ENCODE assay signal across 8 mouse cellular contexts in the genomic region with DNA sequence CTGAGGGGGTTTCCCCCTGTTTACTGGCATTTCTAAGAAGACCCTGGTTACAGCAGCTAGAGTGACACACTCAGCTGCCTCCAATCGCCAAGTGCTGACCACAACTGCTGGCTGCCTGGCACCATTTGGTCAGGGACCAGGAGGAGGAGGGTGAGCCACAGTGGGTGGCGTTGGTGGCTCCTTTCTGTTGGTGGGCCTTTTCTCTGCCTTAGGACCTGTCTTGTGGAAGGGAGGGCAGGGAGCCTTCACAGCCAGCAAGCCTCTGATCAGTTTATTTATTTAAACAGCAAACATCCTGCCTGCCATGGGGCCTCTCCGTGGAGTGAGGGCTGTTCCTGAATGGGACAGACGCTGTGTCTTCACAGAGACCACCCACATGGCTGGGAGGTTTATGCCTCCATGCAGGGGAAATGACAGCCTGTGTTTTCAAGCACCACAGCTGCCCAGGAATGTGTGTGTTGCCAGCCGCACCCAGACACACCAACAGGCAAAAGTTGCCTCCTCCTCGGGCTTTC.
DNase-seq lines count a peak whose midpoint lies in the region; ATAC-seq and TF ChIP-seq lines count a peak whose summit lies in the region.

No protein-coding gene starts in this region.

- 7% methylated on average over 6 of the region's 6 CpGs for WGBS in lung, embryonic 14.5 days
- WGBS in lung, adult 2 months = 19% methylated on average over 6 of the region's 6 CpGs
- WGBS in embryonic facial prominence, embryonic 13.5 days = 3% methylated on average over 6 of the region's 6 CpGs
- WGBS in lung, embryonic 15.5 days = 4% methylated on average over 6 of the region's 6 CpGs
- 11% methylated on average over 6 of the region's 6 CpGs for WGBS in stomach, embryonic 15.5 days

- TF ChIP-seq POLR2A in lung, adult 2 months (IDR thresholded peaks at IDR 0.05; ENCODE audit: borderline replicate concordance, extremely low read depth, low read depth, low read length) = no peak

- H3K4me3 ChIP-seq in lung, embryonic 14.5 days (ENCODE audit: low read depth, low read length) = no peak overlapping the region
- no peak overlapping the region for H3K4me3 ChIP-seq in lung, adult 2 months (replicated peaks; ENCODE audit: extremely low read depth, low read depth, low read length)
- no peak overlapping the region for H3K4me3 ChIP-seq in embryonic facial prominence, embryonic 13.5 days
- no peak overlapping the region for H3K4me3 ChIP-seq in lung, embryonic 15.5 days
- H3K4me3 ChIP-seq in stomach, embryonic 15.5 days (replicated peaks) = no peak overlapping the region
- no peak overlapping the region for H3K4me3 ChIP-seq in layer of hippocampus, adult 2 months

- H3K36me3 ChIP-seq in lung, embryonic 14.5 days (ENCODE audit: insufficient read depth) = no peaks in the 10 kb centered on the region
- no peaks in the 10 kb centered on the region for H3K36me3 ChIP-seq in embryonic facial prominence, embryonic 13.5 days
- no peaks in the 10 kb centered on the region for H3K36me3 ChIP-seq in lung, embryonic 15.5 days
- no peaks in the 10 kb centered on the region for H3K36me3 ChIP-seq in stomach, embryonic 15.5 days

- H3K9me3 ChIP-seq in lung, embryonic 14.5 days (ENCODE audit: low read depth, low read length) = no peaks in the 10 kb centered on the region
- H3K9me3 ChIP-seq in embryonic facial prominence, embryonic 13.5 days = no peaks in the 10 kb centered on the region
- no peaks in the 10 kb centered on the region for H3K9me3 ChIP-seq in lung, embryonic 15.5 days
- no peaks in the 10 kb centered on the region for H3K9me3 ChIP-seq in stomach, embryonic 15.5 days

- H3K4me2 ChIP-seq in lung, embryonic 14.5 days = peak overlapping the region; percentile 15; the same call in 1 of the 2 replicates
- peak overlapping the region; percentile 7; the same call in 1 of the 2 replicates for H3K4me2 ChIP-seq in embryonic facial prominence, embryonic 13.5 days
- H3K4me2 ChIP-seq in lung, embryonic 15.5 days = no peak overlapping the region
- H3K4me2 ChIP-seq in stomach, embryonic 15.5 days = no peak overlapping the region

- peak overlapping the region; percentile 85 for H3K27ac ChIP-seq in lung, embryonic 14.5 days (ENCODE audit: low read depth)
- H3K27ac ChIP-seq in embryonic facial prominence, embryonic 13.5 days = peak overlapping the region; percentile 89
- H3K27ac ChIP-seq in lung, embryonic 15.5 days = peak overlapping the region; percentile 81
- H3K27ac ChIP-seq in stomach, embryonic 15.5 days = peak overlapping the region; percentile 78
- H3K27ac ChIP-seq in layer of hippocampus, adult 2 months = no peak overlapping the region

- no peaks in the 10 kb centered on the region for H3K27me3 ChIP-seq in lung, embryonic 14.5 days (ENCODE audit: insufficient read depth, low read length)
- no peaks in the 10 kb centered on the region for H3K27me3 ChIP-seq in embryonic facial prominence, embryonic 13.5 days
- H3K27me3 ChIP-seq in lung, embryonic 15.5 days = no peaks in the 10 kb centered on the region
- no peaks in the 10 kb centered on the region for H3K27me3 ChIP-seq in stomach, embryonic 15.5 days (replicated peaks)

- TF ChIP-seq CTCF in lung, embryonic 14.5 days (IDR thresholded peaks at IDR 0.05; ENCODE audit: low read depth) = no peak
- TF ChIP-seq CTCF in lung, adult 2 months (IDR thresholded peaks at IDR 0.05; ENCODE audit: insufficient read depth, low read length) = no peak
- no peak for TF ChIP-seq CTCF in layer of hippocampus, adult 2 months (conservative IDR thresholded peaks at IDR 0.05)

- peak; percentile 94 for ATAC-seq in lung, embryonic 14.5 days (ENCODE audit: insufficient read depth)
- peak; percentile 80; the same call in 1 of the 2 replicates for ATAC-seq in embryonic facial prominence, embryonic 13.5 days (ENCODE audit: insufficient number of reproducible peaks, insufficient read depth, low FRiP score, low TSS enrichment, low read depth)
- ATAC-seq in lung, embryonic 15.5 days (ENCODE audit: borderline replicate concordance, extremely low read depth, low FRiP score, low TSS enrichment) = peak; percentile 88
- peak; percentile 53; the same call in 1 of the 2 replicates for ATAC-seq in stomach, embryonic 15.5 days (ENCODE audit: insufficient read depth, low FRiP score, low read depth)
- no peak for ATAC-seq in megakaryocyte, adult 5-6 weeks (ENCODE audit: poor library complexity, severe bottlenecking)

- H3K4me1 ChIP-seq in lung, embryonic 14.5 days (ENCODE audit: insufficient read depth) = peaks cover 31% of the 10 kb centered on the region
- H3K4me1 ChIP-seq in lung, adult 2 months (ENCODE audit: control insufficient read depth, insufficient read depth, low read length) = no peaks in the 10 kb centered on the region
- H3K4me1 ChIP-seq in embryonic facial prominence, embryonic 13.5 days = peaks cover 23% of the 10 kb centered on the region
- peaks cover 55% of the 10 kb centered on the region for H3K4me1 ChIP-seq in lung, embryonic 15.5 days
- H3K4me1 ChIP-seq in stomach, embryonic 15.5 days = peaks cover 11% of the 10 kb centered on the region

- H3K9ac ChIP-seq in lung, embryonic 14.5 days = peak overlapping the region; percentile 20
- H3K9ac ChIP-seq in embryonic facial prominence, embryonic 13.5 days = 0 out of 2 replicates have a peak overlapping the region, but pooled peaks have one; percentile 21
- no peak overlapping the region for H3K9ac ChIP-seq in lung, embryonic 15.5 days
- H3K9ac ChIP-seq in stomach, embryonic 15.5 days = no peak overlapping the region

- peak; percentile 95 for DNase-seq in lung, embryonic 14.5 days
- DNase-seq in lung, adult 2 months = no peak
- DNase-seq in T-cell, adult 2 months (ENCODE audit: low spot score) = no peak
- DNase-seq in layer of hippocampus, adult 2 months (ENCODE audit: low spot score in 2 of 2) = no peak

Comparison
In these comparisons a context has a peak if more than half of its experiments do, and no peak if none do; other contexts are left out.
1. H3K4me2 ChIP-seq: peak in lung, embryonic 14.5 days (single experiment) and embryonic facial prominence, embryonic 13.5 days (single experiment); none in lung, embryonic 15.5 days (single experiment) and stomach, embryonic 15.5 days (single experiment).
2. H3K9ac ChIP-seq: peak in lung, embryonic 14.5 days (single experiment) and embryonic facial prominence, embryonic 13.5 days (single experiment); none in lung, embryonic 15.5 days (single experiment) and stomach, embryonic 15.5 days (single experiment).